Mouse (Mus musculus): ENCODE data around the gene Myo9b.

DNA sequence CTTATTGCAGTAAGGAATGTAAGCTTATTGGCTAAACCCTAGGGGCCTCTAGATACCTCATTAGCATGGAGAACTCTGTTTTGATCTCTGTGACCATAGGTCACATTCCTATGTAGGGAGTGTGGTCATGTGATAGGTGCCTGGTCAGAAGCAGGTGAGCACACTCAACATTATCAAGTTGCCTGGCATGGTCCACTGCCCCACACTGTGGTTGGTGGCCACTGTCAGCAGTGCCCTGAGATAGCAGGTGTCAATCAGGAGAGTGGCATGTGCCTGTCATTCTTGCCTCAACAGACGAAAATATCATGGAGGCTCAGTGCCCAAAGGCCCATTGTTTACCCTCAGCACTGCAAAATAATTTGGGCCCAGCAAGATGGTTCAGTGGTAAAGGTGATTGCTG lies 33.5 kb downstream of the Myo9b start:
- TF ChIP-seq GATA1 (IDR thresholded peaks at IDR 0.05; ENCODE audit: borderline replicate concordance, low read length) (no peak), FLI1 (IDR thresholded peaks at IDR 0.05; ENCODE audit: low read length) (no peak)

Measured in megakaryocyte, embryonic 14.5 days (primary cell).